Mouse (Mus musculus): Measurements from ENCODE around the gene Rfc3.
"Not testable (repeated sequence)": the region's sequence is repeated elsewhere in the genome, so short reads cannot be mapped to it uniquely, and the experiment has no call there.

Gene Rfc3

GRCm38 (mm10) chr5:151650700-151651410 is at the start of gene Rfc3:
Gene Rfc3 (minus strand): TSS chr5:151651242.
- peak; percentile 100 for ATAC-seq (ENCODE audit: low TSS enrichment)

- not testable (repeated sequence) for ATAC-seq (ENCODE audit: low TSS enrichment)
Measured at GRCm38 (mm10) chr5:151693636-151694035, 42.6 kb upstream of the Rfc3 start.

- ATAC-seq (ENCODE audit: low TSS enrichment) = peak; percentile 94
Measured at GRCm38 (mm10) chr5:151686606-151687525, 35.8 kb upstream of the Rfc3 start.

GRCm38 (mm10) chr5:151662207-151662606 is 11.2 kb upstream of the Rfc3 start:
- no peak for ATAC-seq (ENCODE audit: low TSS enrichment)

- ATAC-seq (ENCODE audit: low TSS enrichment) = no peak
Measured at GRCm38 (mm10) chr5:151651411-151651784, 356 bp upstream of the Rfc3 start.

- no peak for ATAC-seq (ENCODE audit: low TSS enrichment)
Measured at GRCm38 (mm10) chr5:151644845-151645244, 6.2 kb downstream of the Rfc3 start.

GRCm38 (mm10) chr5:151642867-151643266 is 8.2 kb downstream of the Rfc3 start:
- no peak for ATAC-seq (ENCODE audit: low TSS enrichment)

GRCm38 (mm10) chr5:151642102-151642501 is 8.9 kb downstream of the Rfc3 start:
- ATAC-seq (ENCODE audit: low TSS enrichment) = no peak

- ATAC-seq (ENCODE audit: low TSS enrichment) = no peak
Measured at GRCm38 (mm10) chr5:151605921-151606320, 45.1 kb downstream of the Rfc3 start, which contains the start of gene Vmn2r18. Gene Vmn2r18 (minus strand): TSS chr5:151606021.

GRCm38 (mm10) chr5:151601696-151602095 is 49.3 kb downstream of the Rfc3 start:
- no peak for ATAC-seq (ENCODE audit: low TSS enrichment)
